Mouse (Mus musculus) liver, embryonic 14.5 days (tissue): ENCODE results near the gene Cyp2w1.

Experiments used
- CTCF ChIP-seq: IDR thresholded peaks from 2 replicates; pipeline ENCODE4 v1.5.1; 2016; ENCODE audit warnings: antibody characterized with exemption, low read depth, control low read depth
- EP300 ChIP-seq: IDR thresholded peaks from 2 replicates; pipeline ENCODE4 v1.6.1; 2016; ENCODE audit warnings: antibody characterized with exemption, low read depth

DNA sequence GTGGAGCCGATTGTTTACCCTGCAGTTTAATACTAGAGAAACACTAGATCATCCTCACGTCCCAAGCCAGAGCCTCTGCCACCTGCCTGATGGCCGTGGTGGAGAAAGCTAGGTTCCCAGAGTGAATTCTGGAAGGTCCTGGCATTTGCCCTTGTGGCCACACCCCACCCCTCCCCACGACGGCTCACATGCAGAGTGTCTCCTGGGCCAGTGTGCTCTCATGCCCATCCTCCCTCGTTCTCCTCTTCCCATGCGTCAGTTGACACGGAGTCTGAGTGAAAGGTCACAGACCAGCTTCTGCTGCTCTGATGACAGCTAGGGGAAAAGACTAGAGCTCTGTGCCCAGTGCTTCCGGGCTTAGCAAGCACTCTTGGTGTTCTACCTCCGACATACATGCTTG lies 32.1 kb downstream of the Cyp2w1 start:
- TF ChIP-seq CTCF, result no peak
- no peak for TF ChIP-seq EP300
